Mouse (Mus musculus) liver, postnatal 0 days (tissue): ENCODE data around the gene Esr1.
"Not testable (repeated sequence)": the region's sequence is repeated elsewhere in the genome, so short reads cannot be mapped to it uniquely, and the experiment has no call there.

Experiments used
- CTCF ChIP-seq: sonication (generic); IDR thresholded peaks from 2 replicates; pipeline ENCODE4 v1.5.1; 2016; ENCODE audit warnings: antibody characterized with exemption, low read depth
- EP300 ChIP-seq: IDR thresholded peaks from 2 replicates; pipeline ENCODE4 v1.6.1; 2016; ENCODE audit warnings: antibody characterized with exemption, low read depth, mild to moderate bottlenecking

DNA sequence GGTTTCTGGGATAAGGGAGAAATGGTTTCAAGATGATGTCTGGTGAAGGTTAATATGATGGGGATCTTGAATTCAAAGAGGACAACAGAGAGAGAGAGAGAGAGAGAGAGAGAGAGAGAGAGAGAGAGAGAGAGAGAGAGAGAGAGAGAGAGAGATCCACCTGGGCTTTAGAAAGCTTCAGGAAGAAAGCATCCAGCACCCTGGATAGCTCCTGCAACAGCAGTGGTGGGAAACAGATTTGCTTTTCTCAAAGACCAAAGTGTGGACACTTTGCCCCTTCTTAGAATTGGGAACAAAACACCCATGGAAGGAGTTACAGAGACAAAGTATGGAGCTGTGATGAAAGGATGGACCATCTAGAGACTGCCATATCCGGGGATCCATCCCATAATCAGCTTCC lies 139.7 kb downstream of the Esr1 start:
- not testable (repeated sequence) for TF ChIP-seq CTCF, EP300
